Mouse (Mus musculus): ENCODE measurements around the gene Gstm7. TPM values are rescaled to one million over a fixed set of nuclear protein-coding genes. Genes with fewer than 3 reads are reported as not detected.
A peak's percentile ranks its signal among the peaks of the same experiment; 100 is the strongest.

Gstm7 gene
- polyA plus RNA-seq, 1 experiment from 2014 or later, result 13.3 TPM

- DNase-seq (ENCODE audit: low read depth, low spot score) (no peak), ATAC-seq (no peak)
- ChIA-PET POLR2A (interaction anchor here (1.0 to 1.2 kb wide), 3 partner anchors 8 to 109 kb away, joined by 3 to 4 read pairs (median 4); partner anchors contain the start of gene Gstm7), CTCF (interaction anchor here (0.7 to 5.3 kb wide), 14 partner anchors 9 to 208 kb away, joined by 3 to 25 read pairs (median 8); partner anchors contain the start of genes Gstm1 and Gstm7)
- in situ Hi-C loops (cut with MboI; ENCODE audit: low pct_unique_long_range_greater_than_20kb), result loop anchor here (5.0 kb wide), 2 partner anchors 122 to 207 kb away; partner anchors contain the start of gene Gnai3
- no peak for TF ChIP-seq CTCF (IDR thresholded peaks at IDR 0.05)
- no peaks in the 10 kb centered on the region for H3K27me3 ChIP-seq
Observed at GRCm38 (mm10) chr3:107939830-107940229, 8.2 kb upstream of the Gstm7 start.

- POLR2A ChIA-PET, result interaction anchor here (1.0 to 1.4 kb wide), 4 partner anchors 8 to 110 kb away, joined by 3 to 4 read pairs (median 4); partner anchors contain the start of gene Gstm7
- ATAC-seq (peak; percentile 85), DNase-seq (ENCODE audit: low read depth, low spot score) (peak; percentile 82)
- TF ChIP-seq CTCF (IDR thresholded peaks at IDR 0.05), result peak; percentile 99
- H3K27me3 ChIP-seq, result no peaks in the 10 kb centered on the region
- CTCF ChIA-PET, result interaction anchor here (0.7 to 5.3 kb wide), 15 partner anchors 9 to 208 kb away, joined by 3 to 25 read pairs (median 7); partner anchors contain the start of genes Gstm1 and Gstm7
- in situ Hi-C loops (cut with MboI; ENCODE audit: low pct_unique_long_range_greater_than_20kb), result loop anchor here (5.0 kb wide), 2 partner anchors 123 to 208 kb away; partner anchors contain the start of gene Gnai3
Observed at GRCm38 (mm10) chr3:107939403-107939802, 7.8 kb upstream of the Gstm7 start.

- no peaks in the 10 kb centered on the region for H3K27me3 ChIP-seq
- in situ Hi-C loops (cut with MboI; ENCODE audit: low pct_unique_long_range_greater_than_20kb), result loop anchor here (5.0 kb wide), 2 partner anchors 126 to 211 kb away; partner anchors contain the start of gene Gnai3
- TF ChIP-seq CTCF (IDR thresholded peaks at IDR 0.05), result no peak
- POLR2A ChIA-PET, result no interaction called here
- ATAC-seq, result no peak
- CTCF ChIA-PET, result interaction anchor here (1.0 kb wide), 1 partner anchor 17 kb away, joined by 3 read pairs; no protein-coding TSS in a partner anchor
- no peak for DNase-seq (ENCODE audit: low read depth, low spot score)
Observed at GRCm38 (mm10) chr3:107935888-107936287, 4.3 kb upstream of the Gstm7 start.

- ATAC-seq, result no peak
- no peak for TF ChIP-seq CTCF (IDR thresholded peaks at IDR 0.05)
Observed at GRCm38 (mm10) chr3:107935268-107935667, 3.7 kb upstream of the Gstm7 start.

GRCm38 (mm10) chr3:107932128-107932527 lies 511 bp upstream of the Gstm7 start:
- POLR2A ChIA-PET, result interaction anchor here (0.9 to 1.0 kb wide), 2 partner anchors 8 to 84 kb away, joined by 3 to 4 read pairs; no protein-coding TSS in a partner anchor
- DNase-seq (ENCODE audit: low read depth, low spot score) (no peak), ATAC-seq (no peak)
- CTCF ChIA-PET, result interaction anchor here (0.7 to 7.9 kb wide), 11 partner anchors 8 to 156 kb away, joined by 3 to 71 read pairs (median 5); partner anchors contain the start of genes Gstm1 and Gstm6
- in situ Hi-C loops (cut with MboI; ENCODE audit: low pct_unique_long_range_greater_than_20kb), result no loop called here
- no peak for TF ChIP-seq CTCF (IDR thresholded peaks at IDR 0.05)
- no peaks in the 10 kb centered on the region for H3K27me3 ChIP-seq

More at GRCm38 (mm10) chr3:107935268-107935667, 3.7 kb upstream of the Gstm7 start:
- H3K27me3 ChIP-seq, result no peaks in the 10 kb centered on the region
- CTCF ChIA-PET, result interaction anchor here (1.0 kb wide), 1 partner anchor 11 kb away, joined by 3 read pairs; no protein-coding TSS in a partner anchor
- DNase-seq (ENCODE audit: low read depth, low spot score), result no peak
- in situ Hi-C loops (cut with MboI; ENCODE audit: low pct_unique_long_range_greater_than_20kb), result loop anchor here (5.0 kb wide), 2 partner anchors 127 to 212 kb away; partner anchors contain the start of gene Gnai3
- POLR2A ChIA-PET, result no interaction called here

GRCm38 (mm10) chr3:107931134-107931533 lies 483 bp downstream of the Gstm7 start:
- ATAC-seq (no peak), DNase-seq (ENCODE audit: low read depth, low spot score) (no peak)
- no peak for TF ChIP-seq CTCF (IDR thresholded peaks at IDR 0.05)
- in situ Hi-C loops (cut with MboI; ENCODE audit: low pct_unique_long_range_greater_than_20kb), result no loop called here
- H3K27me3 ChIP-seq, result no peaks in the 10 kb centered on the region
- ChIA-PET CTCF (interaction anchor here (0.8 to 7.9 kb wide), 14 partner anchors 9 to 157 kb away, joined by 3 to 71 read pairs (median 4); partner anchors contain the start of genes Gstm1 and Gstm6), POLR2A (interaction anchor here (0.5 to 1.0 kb wide), 4 partner anchors 9 to 128 kb away, joined by 3 to 4 read pairs (median 4); no protein-coding TSS in a partner anchor)

GRCm38 (mm10) chr3:107929731-107930130 lies 1.9 kb downstream of the Gstm7 start:
- in situ Hi-C loops (cut with MboI; ENCODE audit: low pct_unique_long_range_greater_than_20kb), result no loop called here
- no peak for TF ChIP-seq CTCF (IDR thresholded peaks at IDR 0.05)
- H3K27me3 ChIP-seq, result no peaks in the 10 kb centered on the region
- DNase-seq (ENCODE audit: low read depth, low spot score), result no peak
- ChIA-PET POLR2A (no interaction called here), CTCF (interaction anchor here (1.2 to 7.9 kb wide), 7 partner anchors 10 to 359 kb away, joined by 3 to 71 read pairs (median 4); no protein-coding TSS in a partner anchor)
- ATAC-seq, result no peak

- CTCF ChIA-PET, result interaction anchor here (1.4 to 7.9 kb wide), 5 partner anchors 11 to 218 kb away, joined by 3 to 71 read pairs (median 4); no protein-coding TSS in a partner anchor
- TF ChIP-seq CTCF (IDR thresholded peaks at IDR 0.05), result no peak
- ATAC-seq (no peak), DNase-seq (ENCODE audit: low read depth, low spot score) (no peak)
- POLR2A ChIA-PET, result interaction anchor here (0.7 kb wide), 1 partner anchor 11 kb away, joined by 4 read pairs; no protein-coding TSS in a partner anchor
- in situ Hi-C loops (cut with MboI; ENCODE audit: low pct_unique_long_range_greater_than_20kb), result no loop called here
- H3K27me3 ChIP-seq, result no peaks in the 10 kb centered on the region
Observed at GRCm38 (mm10) chr3:107929243-107929642, 2.4 kb downstream of the Gstm7 start.

GRCm38 (mm10) chr3:107928691-107929090 lies 2.9 kb downstream of the Gstm7 start:
- ATAC-seq (no peak), DNase-seq (ENCODE audit: low read depth, low spot score) (no peak)
- in situ Hi-C loops (cut with MboI; ENCODE audit: low pct_unique_long_range_greater_than_20kb), result no loop called here
- H3K27me3 ChIP-seq, result no peaks in the 10 kb centered on the region
- ChIA-PET CTCF (interaction anchor here (1.4 to 7.9 kb wide), 4 partner anchors 11 to 133 kb away, joined by 3 to 71 read pairs (median 12); no protein-coding TSS in a partner anchor), POLR2A (interaction anchor here (0.7 kb wide), 1 partner anchor 10 kb away, joined by 4 read pairs; no protein-coding TSS in a partner anchor)
- no peak for TF ChIP-seq CTCF (IDR thresholded peaks at IDR 0.05)

GRCm38 (mm10) chr3:107927841-107928240 lies 3.8 kb downstream of the Gstm7 start:
- ChIA-PET CTCF (interaction anchor here (1.1 to 7.9 kb wide), 6 partner anchors 10 to 220 kb away, joined by 3 to 71 read pairs (median 4); partner anchors contain the start of gene Gstm1), POLR2A (no interaction called here)
- in situ Hi-C loops (cut with MboI; ENCODE audit: low pct_unique_long_range_greater_than_20kb), result no loop called here
- DNase-seq (ENCODE audit: low read depth, low spot score) (peak; percentile 44), ATAC-seq (peak; percentile 44)
- no peak for TF ChIP-seq CTCF (IDR thresholded peaks at IDR 0.05)
- no peaks in the 10 kb centered on the region for H3K27me3 ChIP-seq
